Mouse (Mus musculus) gastrocnemius, adult 18-20 months (tissue): ENCODE data around the gene Ift22. TPM values are rescaled to one million over a fixed set of nuclear protein-coding genes. Genes with fewer than 3 reads are reported as not detected.

Experiments used
- DNase-seq: peaks from one replicate; pipeline ENCODE4 v3.0.0; 2021; ENCODE audit warnings: low spot score
- long read RNA-seq, 2 experiments: library from polyadenylated mRNA; stranded (forward); transcript quantifications; one replicate each; pipeline ENCODE4 v2.0.0; 2021
- total RNA-seq, 2 experiments: library from RNA; stranded (reverse); gene quantifications; 2 replicates each; pipeline ENCODE4 v1.2.3; 2021

Gene Ift22
- 1 to 10 TPM; 4.4 to 5.3 TPM for total RNA-seq
- long read RNA-seq, experiment 1, partial matches to known transcripts: 0 of 4 reads
- long read RNA-seq, experiment 1, other reads (novel, unspliced or antisense): 0 of 4 reads
- long read RNA-seq, experiment 2, partial matches to known transcripts: 0 of 1 reads
- long read RNA-seq, experiment 2, other reads (novel, unspliced or antisense): 1 of 1 reads

DNA sequence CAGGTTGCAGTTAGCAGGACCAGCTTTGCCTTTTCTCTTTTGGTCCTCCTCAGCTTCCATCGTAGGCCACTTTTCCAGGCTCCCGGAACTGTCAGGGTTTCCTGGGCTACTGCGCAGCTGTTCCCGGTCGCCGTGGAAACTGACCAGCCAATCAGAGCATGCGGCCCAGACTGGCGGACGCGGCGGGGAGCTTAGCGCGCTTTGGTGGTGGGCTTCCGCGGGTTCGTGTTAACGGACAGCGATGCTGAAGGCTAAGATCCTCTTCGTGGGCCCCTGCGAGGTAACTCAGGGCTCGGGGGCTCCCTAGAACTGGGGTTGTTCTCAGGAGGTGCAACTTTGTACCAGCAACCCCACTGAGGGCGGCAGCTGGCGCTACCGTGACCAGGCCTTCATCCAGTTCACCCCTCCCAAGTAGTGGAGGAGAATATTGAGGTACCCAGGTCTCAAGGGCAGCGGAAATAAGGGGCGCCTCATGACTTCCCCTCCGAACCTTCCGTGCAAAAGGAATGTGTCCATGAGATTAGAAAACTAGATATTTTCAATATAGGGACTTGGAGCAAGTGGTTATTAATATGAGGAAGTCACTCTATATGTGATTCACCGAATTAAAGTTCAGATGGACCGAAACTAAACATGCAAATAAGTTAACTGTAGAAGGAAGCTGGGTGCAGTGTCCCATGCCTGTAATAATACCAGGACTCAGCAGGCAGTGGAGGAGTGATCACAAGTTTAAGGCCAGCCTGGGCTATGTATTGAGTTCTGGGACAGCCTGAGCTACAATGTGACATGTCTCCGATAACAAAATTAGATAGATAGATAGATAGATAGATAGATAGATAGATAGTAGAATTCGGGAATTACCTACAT lies at the start of gene Ift22:
Gene Ift22 (plus strand): TSS at position 160 of the 867 bp plus-strand sequence.
- peak; percentile 94 for DNase-seq

DNA sequence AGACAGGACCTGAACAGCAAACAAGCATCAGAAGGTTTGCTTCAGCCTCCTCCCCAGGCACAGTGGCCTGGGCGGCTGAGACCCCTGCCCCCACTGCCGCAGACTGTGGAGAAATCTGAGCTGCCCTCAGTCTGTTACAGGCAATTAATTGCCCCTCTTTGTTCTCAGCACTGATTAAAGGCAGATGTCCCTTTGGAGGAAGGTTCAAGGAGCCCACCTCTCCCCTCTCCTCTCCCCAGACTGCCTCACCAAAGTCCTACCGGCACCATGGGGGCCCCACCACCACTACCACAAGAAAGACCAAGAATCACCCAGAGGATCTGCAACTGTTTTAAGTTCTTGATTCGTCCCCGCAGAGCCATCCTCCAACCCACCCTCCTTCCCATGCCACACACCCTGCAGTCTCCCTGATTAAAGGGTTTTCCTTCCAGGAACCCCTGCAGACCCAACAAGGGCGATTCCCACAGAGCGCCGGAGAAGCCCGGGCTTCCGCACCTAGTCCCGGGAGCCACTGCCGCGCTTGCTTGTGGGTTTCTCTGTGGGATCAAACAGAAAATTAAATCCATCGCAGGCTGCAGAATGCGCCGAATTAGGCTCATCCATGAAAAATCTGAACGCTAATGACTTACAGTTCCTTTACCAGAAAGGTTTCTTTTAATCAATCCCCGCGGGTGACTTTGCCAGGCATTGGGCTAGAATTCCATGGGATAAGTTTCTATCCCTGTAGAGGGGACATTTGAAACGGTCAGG lies 46.6 kb upstream of the Ift22 start:
- DNase-seq: no peak

DNA sequence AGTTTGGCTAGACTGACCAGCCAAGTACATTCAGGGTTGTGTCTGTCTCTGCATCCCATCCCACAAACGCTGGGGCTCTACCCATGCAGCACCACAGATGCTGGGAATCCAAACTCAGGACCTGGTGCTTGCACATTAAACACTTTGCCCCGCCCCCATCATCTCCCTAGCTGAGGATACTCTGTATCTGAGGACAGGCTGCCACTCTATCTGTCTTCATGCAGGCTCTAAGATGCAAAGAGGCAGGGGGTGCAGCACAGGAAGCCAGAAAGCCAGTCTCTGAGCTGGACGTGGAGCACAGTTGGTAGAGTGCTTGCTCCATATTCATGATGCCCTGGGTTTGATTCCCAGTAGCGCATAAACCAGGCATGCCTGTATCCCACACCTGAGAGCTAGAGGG lies 45.1 kb upstream of the Ift22 start:
- DNase-seq: no peak

DNA sequence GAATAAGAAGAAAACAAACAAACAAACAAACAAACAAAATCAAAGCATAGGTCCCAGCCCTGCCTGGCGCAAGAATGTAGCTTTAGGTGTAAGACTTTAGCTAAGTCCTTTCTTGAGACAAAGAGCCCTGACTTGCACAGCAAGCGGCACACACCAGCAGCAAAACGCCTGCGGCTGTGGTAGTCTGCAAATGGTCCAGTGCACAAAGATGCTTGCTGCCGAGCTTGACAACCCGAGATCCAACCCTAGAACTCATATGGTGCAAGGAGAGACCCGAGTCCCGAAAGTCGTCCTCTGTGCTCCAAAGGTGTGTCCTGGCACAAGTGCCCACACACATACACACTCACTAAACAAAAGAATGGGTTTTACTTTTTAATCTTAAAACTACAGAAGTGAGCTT lies 44.7 kb upstream of the Ift22 start:
- no peak for DNase-seq

DNA sequence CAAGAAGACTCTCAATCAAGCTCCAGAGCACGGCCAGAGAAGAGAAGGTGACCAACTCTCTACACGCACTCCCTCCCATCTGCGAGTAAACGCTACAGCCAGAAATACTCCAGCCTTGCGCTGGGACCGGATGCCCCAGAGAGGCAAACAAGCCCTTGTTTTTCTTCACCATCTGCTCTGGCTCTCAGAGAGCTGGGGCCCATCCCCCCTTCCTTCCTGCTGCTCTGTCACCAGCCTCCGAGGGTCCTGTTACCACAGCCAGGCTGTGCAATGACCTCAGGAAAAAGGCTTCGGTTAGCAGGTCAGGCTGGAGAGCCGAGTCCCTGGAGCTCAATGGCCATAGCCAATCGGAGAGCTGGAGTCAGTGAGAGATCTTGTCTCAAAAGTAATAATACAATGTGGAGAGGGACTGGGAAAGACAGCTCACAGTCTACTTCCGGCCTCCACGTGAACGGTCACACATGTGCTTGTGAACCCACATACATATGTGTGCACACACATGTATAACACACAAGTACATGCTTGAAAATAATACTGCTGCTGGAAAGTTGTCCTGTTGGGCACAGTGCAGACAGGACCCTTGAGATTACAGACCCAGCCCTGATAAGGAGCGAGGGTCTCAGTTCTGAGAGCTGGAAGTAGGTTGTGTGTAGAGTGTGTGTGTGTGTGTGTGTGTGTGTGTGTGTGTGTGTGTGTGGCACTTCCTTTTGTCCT lies 43.8 kb upstream of the Ift22 start:
- peak; percentile 6 for DNase-seq

DNA sequence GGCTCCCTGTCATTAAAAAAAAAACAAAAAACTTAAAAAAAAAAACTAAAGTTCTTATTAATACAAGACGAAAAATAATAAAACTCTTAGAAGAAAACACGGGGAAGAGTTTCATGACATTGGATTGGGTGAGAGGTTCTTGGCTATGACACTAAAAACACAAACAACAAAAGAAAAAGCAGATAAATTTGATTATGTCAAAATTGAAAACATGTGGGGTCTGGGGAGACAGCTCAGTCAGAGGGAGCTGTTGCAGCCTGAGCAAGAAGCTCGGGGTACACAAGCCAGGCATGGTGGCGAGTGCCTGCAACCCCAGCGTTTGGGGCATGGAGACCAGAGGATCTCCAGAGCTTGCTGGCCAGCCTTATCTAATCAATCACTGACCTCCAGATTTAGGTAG lies 40.2 kb upstream of the Ift22 start:
- DNase-seq: no peak

DNA sequence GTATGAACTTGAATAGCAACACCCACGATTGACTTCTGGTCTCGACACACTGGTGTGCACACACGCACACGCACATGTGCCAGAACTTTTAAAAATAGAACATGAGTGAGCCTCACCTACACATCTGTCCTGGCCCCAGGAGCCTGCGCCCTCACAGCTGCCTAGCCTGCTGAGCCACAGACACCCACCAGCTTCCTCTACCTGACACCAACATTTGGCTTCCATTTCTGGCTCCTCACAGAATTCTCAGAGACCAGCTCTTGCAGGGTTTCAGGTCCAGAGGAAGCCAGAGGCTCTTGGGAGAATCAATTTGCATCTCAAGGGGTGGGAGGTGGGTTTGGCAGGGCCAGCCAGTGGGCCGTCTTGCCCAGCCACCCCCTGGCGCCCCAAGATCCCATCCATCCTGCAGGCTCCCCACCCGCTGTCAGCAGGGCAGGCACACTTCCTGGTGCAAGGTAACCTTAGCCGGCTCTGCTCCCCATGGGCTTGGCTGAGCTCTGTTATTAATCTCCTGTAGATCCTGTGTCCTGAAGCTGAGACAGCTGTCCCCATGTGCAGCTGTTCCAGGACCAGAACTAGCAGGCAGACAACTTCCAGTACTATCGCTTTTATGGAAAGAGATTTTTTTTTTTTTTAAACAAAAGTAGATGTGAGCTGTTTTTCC lies 38.4 kb upstream of the Ift22 start:
- peak; percentile 61 for DNase-seq

DNA sequence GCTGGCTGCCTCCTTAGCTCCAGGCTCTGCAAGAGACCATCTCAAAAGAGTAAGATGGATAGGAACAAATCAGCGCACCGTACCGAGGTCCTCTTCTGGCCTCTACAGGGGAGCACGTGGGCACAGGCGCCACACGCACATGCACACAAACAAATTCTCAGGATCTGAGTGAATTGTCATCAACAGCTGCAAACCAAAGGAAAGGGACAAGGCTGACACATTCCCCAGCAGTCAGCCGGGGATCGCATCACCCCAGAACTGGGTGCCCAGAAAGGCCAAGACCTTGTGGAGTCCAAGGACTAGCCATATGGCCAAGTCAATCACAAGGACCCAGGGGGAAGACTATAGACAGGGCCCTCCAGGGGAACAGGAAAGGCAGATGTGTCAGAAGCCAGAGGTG lies 35.5 kb upstream of the Ift22 start:
- peak; percentile 24 for DNase-seq

DNA sequence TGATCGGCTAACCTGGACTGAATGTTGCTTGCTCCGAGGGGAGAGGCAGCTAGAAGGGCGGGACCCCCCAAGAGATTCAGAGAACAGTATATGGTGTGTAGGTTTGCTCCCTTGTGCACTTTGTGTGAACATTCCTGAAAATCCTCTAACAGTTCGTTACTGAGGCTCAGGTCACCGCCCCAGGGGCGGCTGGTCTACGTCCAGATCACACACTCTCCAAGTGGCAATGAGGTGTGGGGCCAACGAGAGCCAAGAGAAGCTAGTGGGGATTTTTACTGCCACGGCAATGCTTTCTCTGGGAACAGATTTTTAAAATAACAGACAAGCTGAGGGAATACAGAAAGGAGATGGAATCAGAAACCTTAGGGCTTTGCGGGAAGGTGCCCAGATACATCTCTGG lies 33.7 kb upstream of the Ift22 start:
- DNase-seq: no peak

DNA sequence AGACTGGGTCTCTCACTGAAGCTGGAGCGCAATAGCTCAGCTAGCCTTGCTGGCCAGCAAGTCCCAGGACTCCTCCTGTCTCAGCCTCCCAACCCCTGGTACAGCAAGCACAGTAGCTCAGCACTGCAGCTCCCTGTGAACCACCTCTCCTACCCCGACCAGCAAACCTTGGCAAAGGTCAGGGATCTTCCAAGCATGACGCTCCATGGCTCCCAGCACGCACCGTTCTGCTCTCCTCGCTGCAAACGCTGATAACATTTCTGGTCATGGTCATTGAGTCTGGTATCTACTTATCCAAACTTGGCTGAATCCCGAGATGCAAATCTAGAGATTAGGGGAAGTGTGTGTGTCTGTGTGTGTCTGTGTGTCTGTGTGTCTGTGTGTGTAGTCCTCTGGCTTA lies 27.8 kb upstream of the Ift22 start:
- no peak for DNase-seq

DNA sequence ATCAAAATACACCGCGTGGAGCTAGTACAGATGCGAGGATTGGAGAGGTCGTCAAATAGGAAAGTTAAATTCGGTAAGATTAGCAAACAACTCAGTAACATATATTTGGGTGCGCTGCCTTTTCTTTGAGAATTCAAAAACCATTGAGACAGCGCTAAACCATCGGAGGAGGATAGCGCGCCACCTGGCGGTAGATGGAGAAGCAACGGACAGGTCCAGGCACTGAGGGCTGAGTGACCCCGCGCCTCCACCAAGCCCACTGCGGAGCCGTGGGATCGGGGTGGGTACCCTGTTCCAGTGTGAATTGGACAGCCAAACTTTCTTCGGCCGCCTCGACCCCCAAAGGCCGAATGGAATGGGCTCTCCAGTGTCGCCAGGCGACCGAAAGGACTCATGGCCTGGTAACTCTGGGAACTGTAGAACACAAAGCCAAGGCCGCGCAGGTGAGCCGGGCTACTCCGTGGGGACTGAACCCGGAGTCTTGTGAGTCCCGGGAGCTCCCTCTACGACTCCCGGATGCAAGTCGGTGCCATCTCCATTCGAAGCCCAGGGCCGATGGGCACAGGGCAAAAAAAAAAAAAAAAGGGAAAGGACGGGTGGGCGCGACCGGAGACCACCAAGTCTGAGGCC lies 26.5 kb upstream of the Ift22 start:
- peak; percentile 71 for DNase-seq

DNA sequence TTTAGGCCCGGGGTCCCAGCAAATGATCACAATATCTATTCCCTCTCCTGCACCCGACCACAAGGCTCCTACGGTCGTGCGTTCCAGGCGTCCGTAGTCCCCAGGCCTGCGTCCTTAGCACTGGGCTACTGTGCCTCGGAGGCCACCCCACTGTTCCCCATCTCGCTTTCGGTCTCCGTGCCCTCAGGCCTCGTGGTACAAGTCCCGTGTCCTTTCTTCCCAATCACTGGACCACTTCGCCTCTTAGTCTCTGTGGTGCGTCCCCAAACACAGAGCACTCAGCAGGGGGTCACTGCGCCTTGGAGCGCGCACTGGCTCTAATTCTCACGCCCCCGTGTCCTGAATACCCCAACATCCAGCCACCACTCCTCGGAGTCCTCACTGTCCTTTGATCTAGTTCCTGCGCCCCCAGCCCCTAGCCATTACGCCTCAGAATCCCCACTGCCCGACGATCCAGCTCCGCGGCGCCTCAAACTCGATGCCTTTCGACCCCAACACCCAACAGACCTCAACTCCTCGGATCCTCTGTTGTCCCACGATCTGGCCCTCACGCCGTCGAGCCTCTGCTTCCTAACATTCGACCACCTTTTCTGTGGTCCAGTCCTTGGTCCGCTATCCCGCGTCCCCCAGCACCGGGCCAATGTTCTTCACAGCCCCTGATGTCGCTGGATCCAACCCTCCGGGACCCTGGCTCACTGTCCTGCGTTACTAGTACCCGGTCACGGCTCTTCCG lies 25.7 kb upstream of the Ift22 start:
- no peak for DNase-seq

DNA sequence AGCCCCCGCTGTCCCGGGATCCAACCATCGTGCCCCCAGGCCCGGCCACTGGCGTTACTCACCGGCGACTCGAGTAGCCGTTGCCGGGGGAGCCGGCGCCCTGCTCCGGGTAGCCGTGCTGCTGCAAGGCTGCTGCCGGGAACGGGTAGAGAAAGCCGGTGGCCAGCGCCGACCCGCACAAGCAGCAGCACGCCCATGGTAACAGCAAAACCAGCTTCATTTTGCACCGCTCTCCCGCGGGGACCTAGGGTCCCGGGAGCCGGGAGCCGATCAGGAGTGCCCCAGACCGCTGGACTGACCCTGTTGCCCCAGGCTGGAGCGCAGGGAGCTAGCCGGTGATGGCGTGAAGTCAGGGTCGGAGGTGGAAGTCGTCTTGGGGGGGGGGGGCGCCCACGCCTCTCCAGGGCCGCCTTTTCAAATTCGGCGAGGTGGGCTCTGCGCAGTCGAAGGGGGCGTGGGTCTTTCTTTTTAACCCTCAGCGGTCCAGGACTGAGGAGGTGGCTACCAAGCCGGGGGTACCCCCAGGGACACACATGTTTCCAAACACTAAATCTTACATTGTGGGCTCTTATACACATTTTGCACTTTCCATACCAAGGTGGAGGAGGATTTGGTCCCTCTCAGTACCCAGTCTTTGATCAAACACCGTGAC lies 25.0 kb upstream of the Ift22 start, which contains the start of gene Col26a1:
Gene Col26a1 (minus strand): TSS at position 422 of the 652 bp plus-strand sequence.
- no peak for DNase-seq

DNA sequence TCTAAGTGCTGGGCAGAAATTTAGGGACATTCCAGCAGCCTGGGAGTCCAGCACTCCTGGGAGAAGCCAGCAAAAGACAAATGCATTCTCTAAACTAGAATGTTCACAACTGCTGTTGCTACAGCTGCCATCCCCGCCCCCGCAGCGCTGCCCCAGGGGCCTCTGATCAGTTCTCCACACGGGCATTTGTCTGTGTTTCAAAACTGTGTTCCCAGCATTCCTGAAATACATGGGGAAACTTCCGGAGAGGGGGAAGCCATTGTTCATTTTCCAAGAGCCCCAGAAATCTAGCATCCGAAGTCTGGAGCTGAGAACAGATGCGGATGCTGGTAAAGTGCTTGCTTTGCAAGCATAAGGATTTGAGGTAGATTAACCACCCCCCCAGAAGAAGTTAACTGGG lies 21.0 kb upstream of the Ift22 start:
- no peak for DNase-seq

DNA sequence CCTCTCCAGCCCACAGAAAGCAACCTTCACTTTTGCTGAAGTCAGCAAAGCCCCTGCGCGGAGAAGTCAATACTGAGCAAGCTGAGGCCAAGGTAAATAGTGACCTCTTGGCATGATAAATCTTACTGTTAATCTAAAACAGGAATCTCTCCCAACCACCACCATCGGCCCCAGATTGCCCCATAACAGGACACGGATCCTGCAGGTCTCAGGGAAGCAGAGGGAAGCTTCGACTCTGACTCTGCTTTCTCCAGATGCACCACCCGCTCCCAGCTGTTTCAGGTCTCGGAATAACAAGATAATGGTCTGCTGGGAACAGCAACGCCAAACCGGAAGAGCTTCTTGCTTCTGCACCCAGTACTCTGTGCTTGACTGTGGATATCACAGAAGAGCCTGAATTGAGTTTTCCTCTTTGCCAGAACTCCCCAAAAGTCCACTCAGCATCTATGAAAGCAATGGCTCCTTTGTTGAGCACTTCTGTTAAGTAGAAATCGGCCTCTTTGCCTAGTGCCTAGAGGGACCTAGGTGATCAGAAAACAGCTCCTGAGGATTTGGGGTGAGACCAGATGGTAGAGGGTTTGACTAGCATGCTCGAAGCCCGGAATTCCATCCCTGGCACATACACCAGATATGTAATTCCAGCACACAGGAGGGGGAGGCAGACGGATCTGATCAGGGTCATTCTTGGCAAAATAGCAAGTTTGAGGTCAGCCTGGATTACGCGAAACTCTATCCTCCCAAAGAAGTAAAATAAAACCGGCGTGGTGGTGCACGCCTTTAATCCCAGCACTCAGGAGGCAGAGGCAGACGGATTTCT lies 19.2 kb upstream of the Ift22 start:
- DNase-seq: no peak

DNA sequence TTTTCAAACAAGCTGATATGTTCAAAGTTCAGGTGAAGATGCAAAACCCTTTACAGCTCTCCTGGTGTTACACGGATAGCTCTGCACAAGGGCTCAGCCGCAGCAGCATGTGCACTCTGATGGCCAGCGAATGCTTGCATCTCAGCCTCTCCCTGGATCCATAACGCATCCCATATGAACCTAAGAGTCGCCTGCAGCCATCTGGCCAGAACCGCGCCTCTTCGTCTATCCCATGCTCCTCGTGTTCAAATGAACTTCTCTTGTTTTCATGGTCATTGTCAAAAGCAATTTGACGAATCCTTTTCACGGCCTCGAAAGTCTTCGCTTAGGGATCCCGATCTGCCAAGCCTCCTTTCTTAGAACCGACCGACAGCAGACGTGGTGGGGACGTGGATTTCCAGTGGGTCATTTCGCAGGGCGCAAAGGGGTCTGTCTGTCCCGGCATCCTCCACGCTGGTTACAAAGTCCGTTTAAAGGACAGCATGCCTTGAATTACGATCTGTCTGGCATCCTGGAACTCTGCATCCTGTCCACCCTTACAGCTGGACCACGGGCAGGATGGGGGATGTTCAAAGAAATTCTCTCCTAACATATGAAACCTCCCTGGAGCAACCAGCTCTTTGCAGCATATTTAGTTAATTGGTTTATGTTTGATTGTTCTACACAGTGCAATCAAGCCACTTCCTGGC lies 13.0 kb upstream of the Ift22 start:
- DNase-seq: no peak

DNA sequence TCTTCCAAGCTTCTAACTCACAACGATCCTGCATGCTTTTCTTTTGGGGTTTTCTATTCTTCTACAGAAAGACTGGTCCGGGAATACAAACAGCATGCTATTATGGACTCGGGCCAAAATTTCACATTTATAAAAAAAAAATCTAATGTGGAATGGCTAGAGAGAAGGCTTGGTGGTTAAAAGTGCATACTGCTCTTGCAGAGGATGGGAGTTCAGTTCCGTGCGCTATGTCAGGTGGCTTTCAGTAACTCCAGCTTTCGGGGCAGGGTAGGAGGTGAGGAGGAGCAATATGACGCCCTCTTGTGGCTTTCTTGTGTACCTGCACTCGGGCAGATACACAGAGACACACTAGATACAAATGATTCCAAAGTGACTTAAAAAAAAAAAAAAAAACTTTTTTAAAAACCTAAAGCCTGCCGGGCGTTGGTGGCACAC lies 12.4 kb upstream of the Ift22 start:
- DNase-seq: no peak

DNA sequence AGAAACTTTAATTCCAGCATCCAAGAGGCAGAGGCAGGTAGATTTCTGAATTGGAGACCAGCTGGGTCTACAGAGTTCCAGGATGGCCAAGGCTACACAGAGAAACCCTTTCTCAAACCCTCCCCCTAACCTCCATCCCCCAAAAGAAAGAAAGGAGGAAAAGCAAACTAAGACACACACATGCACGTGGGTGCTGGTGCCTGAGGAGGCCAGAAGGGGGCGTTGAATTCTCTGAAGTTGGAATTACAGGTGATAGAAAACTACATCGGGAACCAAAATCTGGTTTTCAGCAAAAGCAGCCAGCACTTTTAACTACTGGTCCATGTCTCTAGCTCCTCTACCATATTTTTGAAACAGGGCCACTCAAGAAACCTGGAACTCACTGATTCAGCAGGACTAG lies 3.3 kb upstream of the Ift22 start:
- DNase-seq: no peak
